Mouse (Mus musculus): ENCODE data around the gene Gpr146. TPM values are rescaled to one million over a fixed set of nuclear protein-coding genes. Genes with fewer than 3 reads are reported as not detected.
A peak's percentile ranks its signal among the peaks of the same experiment; 100 is the strongest.

Gene Gpr146
- polyA plus RNA-seq, 1 experiment from 2014 or later: 1.9 TPM

DNA sequence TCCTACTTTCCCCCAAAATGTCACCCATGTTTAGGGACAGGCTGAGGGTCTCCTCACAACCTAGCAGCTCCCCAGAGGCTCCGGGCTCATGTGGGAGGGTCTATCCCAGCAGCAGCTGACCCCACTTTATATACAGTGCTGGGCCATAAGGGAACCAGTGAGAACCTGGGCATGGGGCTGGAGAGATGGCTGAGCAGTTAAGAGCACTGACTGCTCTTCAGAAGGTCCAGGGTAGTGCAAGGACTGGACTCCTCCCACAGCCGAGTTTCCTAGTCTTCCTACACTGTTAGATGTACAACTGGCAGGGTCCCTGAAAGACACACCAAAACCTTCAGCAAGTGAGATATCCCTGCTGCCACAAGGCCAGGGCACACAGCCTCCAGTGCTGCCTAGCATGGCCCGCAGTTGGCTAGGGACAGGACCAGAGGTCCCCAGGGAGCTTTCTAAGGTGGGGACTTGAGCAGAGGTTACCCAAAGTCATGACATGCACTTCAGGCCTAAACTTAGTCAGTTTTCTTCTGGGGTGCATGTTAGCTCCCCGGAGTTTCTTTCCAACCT is 19.9 kb downstream of the Gpr146 start:
- H3K27me3 ChIP-seq: no peaks in the 10 kb centered on the region
- H3K9me3 ChIP-seq: no peaks in the 10 kb centered on the region
- no peak overlapping the region for H3K27ac ChIP-seq
- H3K4me2 ChIP-seq (replicated peaks): no peak overlapping the region
- H3K4me3 ChIP-seq: no peak overlapping the region
- 85% methylated on average over 4 of the region's 4 CpGs for WGBS
- H3K9ac ChIP-seq: no peak overlapping the region
- no peaks in the 10 kb centered on the region for H3K36me3 ChIP-seq
- no peak; the same call in 1 of the 2 replicates for ATAC-seq (ENCODE audit: insufficient number of reproducible peaks, insufficient read depth, low FRiP score, low TSS enrichment)
- H3K4me1 ChIP-seq: peaks cover 3% of the 10 kb centered on the region; the same call in 1 of the 2 replicates

GRCm38 (mm10) chr5:139397959-139398753 is 20.7 kb downstream of the Gpr146 start:
- Histone ChIP-seq H3K27ac (no peak overlapping the region), H3K4me3 (no peak overlapping the region), H3K9ac (no peak overlapping the region), H3K9me3 (no peaks in the 10 kb centered on the region), H3K4me1 (peaks cover 3% of the 10 kb centered on the region; the same call in 1 of the 2 replicates), H3K27me3 (no peaks in the 10 kb centered on the region), H3K36me3 (no peaks in the 10 kb centered on the region), H3K4me2 (replicated peaks) (no peak overlapping the region)
- 43% methylated on average over 5 of the region's 5 CpGs for WGBS
- ATAC-seq (ENCODE audit: insufficient number of reproducible peaks, insufficient read depth, low FRiP score, low TSS enrichment): no peak

DNA sequence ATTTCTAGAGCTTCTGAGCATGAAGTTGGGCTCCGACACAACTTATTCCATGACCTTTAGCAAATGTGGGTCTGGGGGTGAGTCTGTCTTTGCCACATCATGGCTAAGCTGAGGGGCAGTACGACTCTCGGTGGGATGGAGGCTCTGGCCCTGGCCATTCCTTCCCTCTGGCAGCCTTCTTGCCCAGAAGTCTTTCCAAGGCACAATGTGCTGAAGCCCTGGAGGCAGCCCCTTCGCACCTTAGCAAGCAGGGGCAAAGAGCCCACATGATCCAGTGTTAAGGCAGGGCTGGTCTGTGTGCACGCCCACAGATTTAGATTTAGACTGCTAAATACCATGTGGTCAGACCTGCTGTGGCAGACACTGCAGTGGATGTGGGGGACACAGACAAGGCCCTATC is 21.3 kb downstream of the Gpr146 start:
- ATAC-seq (ENCODE audit: insufficient number of reproducible peaks, insufficient read depth, low FRiP score, low TSS enrichment): no peak
- Histone ChIP-seq H3K4me2 (replicated peaks) (no peak overlapping the region), H3K27me3 (no peaks in the 10 kb centered on the region), H3K36me3 (no peaks in the 10 kb centered on the region), H3K27ac (no peak overlapping the region), H3K9me3 (no peaks in the 10 kb centered on the region), H3K4me3 (no peak overlapping the region), H3K4me1 (peaks cover 3% of the 10 kb centered on the region; the same call in 1 of the 2 replicates), H3K9ac (no peak overlapping the region)
- WGBS: 83% methylated on average over 5 of the region's 5 CpGs

GRCm38 (mm10) chr5:139399991-139400390 is 22.5 kb downstream of the Gpr146 start:
- 90% methylated on average over 14 of the region's 14 CpGs for WGBS

GRCm38 (mm10) chr5:139402106-139402505 is 24.6 kb downstream of the Gpr146 start:
- Histone ChIP-seq H3K4me2 (replicated peaks) (no peak overlapping the region), H3K36me3 (no peaks in the 10 kb centered on the region), H3K4me1 (peaks cover 17% of the 10 kb centered on the region; the same call in 1 of the 2 replicates), H3K9ac (no peak overlapping the region), H3K27me3 (no peaks in the 10 kb centered on the region), H3K4me3 (no peak overlapping the region), H3K9me3 (no peaks in the 10 kb centered on the region), H3K27ac (no peak overlapping the region)
- no peak for ATAC-seq (ENCODE audit: insufficient number of reproducible peaks, insufficient read depth, low FRiP score, low TSS enrichment)
- 89% methylated on average over 2 of the region's 2 CpGs for WGBS

More at GRCm38 (mm10) chr5:139399991-139400390, 22.5 kb downstream of the Gpr146 start:
- Histone ChIP-seq H3K9me3 (no peaks in the 10 kb centered on the region), H3K4me1 (0 out of 2 replicates have a peak, but pooled peaks cover 1% of the 10 kb centered on the region), H3K4me2 (replicated peaks) (no peak overlapping the region), H3K4me3 (no peak overlapping the region), H3K36me3 (no peaks in the 10 kb centered on the region), H3K27me3 (no peaks in the 10 kb centered on the region), H3K9ac (no peak overlapping the region), H3K27ac (no peak overlapping the region)
- no peak for ATAC-seq (ENCODE audit: insufficient number of reproducible peaks, insufficient read depth, low FRiP score, low TSS enrichment)

DNA sequence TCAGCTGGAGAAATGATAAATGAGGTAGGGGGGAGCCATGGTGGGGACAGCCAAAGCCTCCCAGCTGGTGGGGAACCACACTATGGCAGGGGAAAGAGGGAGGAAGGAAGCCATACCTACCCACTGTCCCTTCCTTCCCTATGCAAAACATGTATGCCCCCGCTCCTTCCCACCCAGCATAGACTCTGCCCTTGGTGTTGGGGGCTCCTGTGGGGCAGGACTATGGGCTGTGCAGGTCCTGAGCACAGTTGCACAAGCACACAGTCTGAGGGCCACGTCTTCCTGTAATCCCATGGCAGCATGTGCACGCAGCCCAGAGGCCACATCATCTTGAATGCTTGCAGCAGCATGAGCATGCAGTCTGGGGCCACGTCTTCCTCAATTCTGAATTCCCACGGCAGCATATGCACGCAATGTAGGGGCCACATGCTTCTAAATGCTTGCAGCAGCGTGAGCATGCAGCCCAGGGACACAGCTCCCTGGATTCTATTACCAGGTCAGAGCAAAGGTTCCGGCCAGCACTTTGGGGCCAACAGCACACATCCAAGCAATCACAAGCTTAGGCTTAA is 26.3 kb downstream of the Gpr146 start:
- H3K9ac ChIP-seq: no peak overlapping the region
- 75% methylated on average over 8 of the region's 8 CpGs for WGBS

DNA sequence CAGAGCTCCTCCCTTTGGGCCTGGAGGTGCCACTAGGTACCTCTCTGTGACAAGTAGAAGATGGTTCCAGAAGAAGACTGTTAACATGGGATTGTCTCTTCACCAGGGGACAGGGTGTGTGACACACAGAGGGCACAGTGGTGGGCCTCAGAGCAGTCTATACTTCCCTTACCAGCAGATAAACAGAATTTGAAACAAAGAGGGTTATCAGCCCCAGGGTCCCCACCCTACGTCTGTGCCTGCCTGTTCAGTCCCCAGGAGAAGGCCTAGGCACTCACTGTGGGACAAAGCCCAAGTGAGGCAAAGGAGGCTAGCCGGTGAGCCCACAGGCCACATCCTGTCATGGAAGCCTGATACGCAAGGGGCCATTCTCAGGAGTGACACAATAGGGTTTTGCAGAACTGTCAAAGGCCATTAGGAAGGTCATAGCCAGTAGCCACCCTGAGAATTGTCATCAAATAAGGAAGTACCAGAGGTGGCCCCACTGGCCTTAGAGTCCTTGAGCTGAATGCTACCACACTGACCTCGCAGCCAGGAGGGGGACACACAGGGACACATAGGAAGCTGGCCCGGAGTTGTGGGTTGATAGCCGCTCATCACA is 27.4 kb downstream of the Gpr146 start, which contains the start of gene C130050O18Rik:
Gene C130050O18Rik (plus strand): TSS at position 480 of the 601 bp plus-strand sequence.
- no peaks in the 10 kb centered on the region for H3K36me3 ChIP-seq
- no peaks in the 10 kb centered on the region for H3K27me3 ChIP-seq
- no peak for ATAC-seq (ENCODE audit: insufficient number of reproducible peaks, insufficient read depth, low FRiP score, low TSS enrichment)
- H3K9ac ChIP-seq: no peak within 1 kb of the TSS
- H3K4me1 ChIP-seq: peaks cover 25% of the 10 kb centered on the region; the same call in 1 of the 2 replicates
- H3K9me3 ChIP-seq: no peaks in the 10 kb centered on the region
- H3K4me3 ChIP-seq: no peak within 1 kb of the TSS
- H3K4me2 ChIP-seq (replicated peaks): no peak within 1 kb of the TSS
- 75% methylated on average over 6 of the region's 6 CpGs for WGBS
- H3K27ac ChIP-seq: peak within 1 kb of the TSS; percentile 5; the same call in 1 of the 2 replicates

More for the DNA sequence above, 26.3 kb downstream of the Gpr146 start:
- no peak overlapping the region for H3K27ac ChIP-seq
- no peak overlapping the region for H3K4me3 ChIP-seq
- H3K9me3 ChIP-seq: no peaks in the 10 kb centered on the region
- H3K4me1 ChIP-seq: peaks cover 25% of the 10 kb centered on the region; the same call in 1 of the 2 replicates
- H3K36me3 ChIP-seq: no peaks in the 10 kb centered on the region
- H3K27me3 ChIP-seq: no peaks in the 10 kb centered on the region
- H3K4me2 ChIP-seq (replicated peaks): no peak overlapping the region
- no peak for ATAC-seq (ENCODE audit: insufficient number of reproducible peaks, insufficient read depth, low FRiP score, low TSS enrichment)

DNA sequence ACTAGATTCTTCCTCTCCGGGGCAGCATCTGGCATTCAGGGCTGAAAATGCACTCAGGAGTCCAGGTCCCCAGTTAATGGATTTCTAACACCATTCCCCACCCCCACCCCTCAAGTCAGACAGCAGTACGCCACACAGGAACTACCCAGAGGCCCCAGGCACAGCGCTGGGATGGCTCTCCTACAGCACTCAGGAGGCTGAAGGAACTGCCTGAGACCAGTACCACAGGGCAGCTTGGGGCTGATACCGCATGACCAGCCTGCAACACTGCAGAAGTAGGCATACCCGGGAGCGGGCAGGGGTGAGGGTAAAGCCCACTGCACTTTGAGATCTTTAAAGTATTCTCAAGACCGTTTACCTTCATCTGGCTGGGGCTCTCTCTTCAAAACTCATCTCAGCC is 28.0 kb downstream of the Gpr146 start:
- H3K4me1 ChIP-seq: peaks cover 25% of the 10 kb centered on the region; the same call in 1 of the 2 replicates
- H3K9ac ChIP-seq: no peak overlapping the region
- ATAC-seq (ENCODE audit: insufficient number of reproducible peaks, insufficient read depth, low FRiP score, low TSS enrichment): no peak

GRCm38 (mm10) chr5:139405953-139406352 is 28.5 kb downstream of the Gpr146 start:
- H3K4me2 ChIP-seq (replicated peaks): no peak overlapping the region
- ATAC-seq (ENCODE audit: insufficient number of reproducible peaks, insufficient read depth, low FRiP score, low TSS enrichment): no peak
- no peaks in the 10 kb centered on the region for H3K9me3 ChIP-seq
- no peak overlapping the region for H3K9ac ChIP-seq
- WGBS: 65% methylated on average over 3 of the region's 3 CpGs
- H3K36me3 ChIP-seq: no peaks in the 10 kb centered on the region
- H3K27ac ChIP-seq: no peak overlapping the region
- H3K4me3 ChIP-seq: no peak overlapping the region
- peaks cover 25% of the 10 kb centered on the region; the same call in 1 of the 2 replicates for H3K4me1 ChIP-seq
- no peaks in the 10 kb centered on the region for H3K27me3 ChIP-seq

More for the DNA sequence above, 28.0 kb downstream of the Gpr146 start:
- Histone ChIP-seq H3K4me2 (replicated peaks) (no peak overlapping the region), H3K27ac (no peak overlapping the region), H3K4me3 (no peak overlapping the region), H3K36me3 (no peaks in the 10 kb centered on the region), H3K9me3 (no peaks in the 10 kb centered on the region), H3K27me3 (no peaks in the 10 kb centered on the region)
- 67% methylated on average over 7 of the region's 7 CpGs for WGBS

- H3K27me3 ChIP-seq: no peaks in the 10 kb centered on the region
- no peak for ATAC-seq (ENCODE audit: insufficient number of reproducible peaks, insufficient read depth, low FRiP score, low TSS enrichment)
- peak overlapping the region; percentile 2; the same call in 1 of the 2 replicates for H3K27ac ChIP-seq
- H3K36me3 ChIP-seq: no peaks in the 10 kb centered on the region
- H3K9ac ChIP-seq: no peak overlapping the region
- H3K4me3 ChIP-seq: no peak overlapping the region
- no peak overlapping the region for H3K4me2 ChIP-seq (replicated peaks)
- H3K9me3 ChIP-seq: no peaks in the 10 kb centered on the region
- H3K4me1 ChIP-seq: peaks cover 25% of the 10 kb centered on the region; the same call in 1 of the 2 replicates
- 82% methylated on average over 14 of the region's 14 CpGs for WGBS
Observed at GRCm38 (mm10) chr5:139407121-139407885, 29.8 kb downstream of the Gpr146 start.

DNA sequence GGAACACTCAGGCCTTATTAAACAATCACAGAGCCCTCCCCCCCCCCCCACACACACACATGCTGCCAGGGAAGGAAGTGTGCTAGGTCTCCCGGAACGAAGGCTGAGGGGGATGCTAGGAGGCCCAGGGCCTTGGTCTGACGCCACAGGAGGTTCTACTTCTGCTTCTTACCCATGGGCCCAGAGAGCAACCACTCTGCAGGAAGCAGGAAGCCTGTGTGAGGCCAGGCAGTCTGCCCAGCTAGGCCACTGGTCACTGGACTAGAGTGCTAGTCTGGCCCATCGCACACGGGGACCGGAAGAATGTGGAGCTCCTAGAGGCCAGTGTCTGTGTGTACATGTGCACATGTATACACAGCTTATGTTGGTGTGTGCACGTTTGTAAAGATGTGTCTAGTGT is 31.0 kb downstream of the Gpr146 start:
- Histone ChIP-seq H3K27me3 (no peaks in the 10 kb centered on the region), H3K9me3 (no peaks in the 10 kb centered on the region), H3K9ac (no peak overlapping the region), H3K27ac (no peak overlapping the region), H3K36me3 (no peaks in the 10 kb centered on the region), H3K4me2 (replicated peaks) (no peak overlapping the region), H3K4me3 (no peak overlapping the region), H3K4me1 (peaks cover 25% of the 10 kb centered on the region; the same call in 1 of the 2 replicates)
- WGBS: 82% methylated on average over 7 of the region's 7 CpGs
- ATAC-seq (ENCODE audit: insufficient number of reproducible peaks, insufficient read depth, low FRiP score, low TSS enrichment): no peak
